Mouse (Mus musculus) limb, embryonic 12.5 days (tissue): ENCODE measurements at regions not wholly inside any gene's neighbourhood (a gene's known extent, or its start where the extent isn't known, plus 50 kb on each side); places are given as distances from the start of the nearest gene placed in this dataset.

ENCODE experiments used
- ATAC-seq: fragments of 200-750 bp; cut with Nextera tagmentation; 2 replicates; pipeline ENCODE4 v1.8.0; 2017; ENCODE audit warnings: low read depth, moderate TSS enrichment; ENCODE audit not compliant: insufficient number of reproducible peaks, insufficient read depth, low FRiP score, low TSS enrichment
- H3K27ac ChIP-seq: fragments of 300-500 bp; sonication (generic); 2 replicates; pipeline ENCODE4 v1.5.1; 2016; ENCODE audit warnings: mild to moderate bottlenecking, moderate library complexity
- H3K27me3 ChIP-seq: fragments of 300-500 bp; sonication (generic); 2 replicates; pipeline ENCODE4 v1.6.1; 2016; ENCODE audit warnings: mild to moderate bottlenecking, moderate library complexity
- H3K36me3 ChIP-seq: fragments of 300-500 bp; sonication (generic); 2 replicates; pipeline ENCODE4 v1.6.1; 2016; ENCODE audit warnings: mild to moderate bottlenecking, moderate library complexity
- H3K4me1 ChIP-seq: fragments of 300-500 bp; sonication (generic); replicated peaks from 2 replicates; pipeline ENCODE4 v1.6.1; 2016
- H3K4me2 ChIP-seq: fragments of 300-500 bp; sonication (generic); 2 replicates; pipeline ENCODE4 v1.6.1; 2016; ENCODE audit warnings: mild to moderate bottlenecking, moderate library complexity
- H3K4me3 ChIP-seq: fragments of 300-500 bp; sonication (generic); replicated peaks from 2 replicates; pipeline ENCODE4 v1.5.1; 2016; ENCODE audit warnings: mild to moderate bottlenecking
- H3K9ac ChIP-seq: fragments of 300-500 bp; sonication (generic); replicated peaks from 2 replicates; pipeline ENCODE4 v1.6.1; 2016; ENCODE audit warnings: mild to moderate bottlenecking, moderate library complexity
- H3K9me3 ChIP-seq: fragments of 300-500 bp; sonication (generic); 2 replicates; pipeline ENCODE4 v1.6.1; 2016; ENCODE audit warnings: mild to moderate bottlenecking, moderate library complexity
- WGBS: fragments of 180-500 bp; shearing (Covaris S2); methylation state at CpG from one replicate; pipeline ENCODE4 v1.1.7; 2016; 5-methylcytosine and 5-hydroxymethylcytosine counted together

DNA sequence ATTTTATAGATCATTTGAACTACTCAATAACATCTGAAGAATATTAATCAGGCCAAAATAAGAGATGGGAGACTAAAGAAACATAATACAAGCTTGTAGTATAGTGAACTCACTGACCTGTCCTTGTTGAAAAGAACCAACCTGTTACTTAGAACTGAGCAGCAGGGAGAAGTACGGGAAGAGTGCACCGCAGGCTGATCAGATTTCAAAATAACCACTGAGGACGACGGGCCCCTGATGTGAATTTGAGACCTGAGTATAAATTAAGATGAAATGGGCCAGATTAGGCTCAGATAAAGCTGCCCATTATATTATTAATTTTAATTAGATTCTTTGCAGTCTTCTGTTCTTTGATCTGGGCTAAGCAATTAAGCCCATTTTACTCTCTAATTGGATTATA, 391.2 kb upstream of the Tyrp1 start:
- no peaks in the 10 kb centered on the region for H3K27me3 ChIP-seq
- H3K36me3 ChIP-seq, result no peaks in the 10 kb centered on the region
- no peak for ATAC-seq
- no peaks in the 10 kb centered on the region for H3K9me3 ChIP-seq
- H3K4me2 ChIP-seq, result no peak overlapping the region
- H3K27ac ChIP-seq, result no peak overlapping the region
- no peaks in the 10 kb centered on the region for H3K4me1 ChIP-seq
- H3K9ac ChIP-seq, result no peak overlapping the region
- 40% methylated on average over 4 of the region's 4 CpGs for WGBS
- no peak overlapping the region for H3K4me3 ChIP-seq

DNA sequence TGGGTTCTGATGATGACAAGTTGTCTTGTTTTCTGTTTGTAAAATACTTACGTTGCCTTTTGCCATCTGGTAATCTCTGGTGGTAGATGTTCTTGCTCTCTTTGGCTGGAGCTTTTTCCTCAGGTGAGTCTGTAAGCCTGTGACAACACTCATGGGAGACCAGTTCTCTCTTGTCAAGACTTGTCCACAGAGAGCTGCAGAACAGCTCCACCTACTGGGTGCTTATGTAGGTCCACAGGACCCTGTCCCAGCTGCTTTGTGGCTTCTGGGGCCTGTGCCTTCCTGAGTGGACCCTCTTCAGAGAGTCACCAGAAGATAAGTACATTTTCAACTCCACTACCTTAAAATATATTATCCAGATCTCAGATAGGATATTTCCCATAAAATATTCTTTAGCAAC, 370.3 kb upstream of the Tyrp1 start:
- Histone ChIP-seq H3K4me3 (no peak overlapping the region), H3K9ac (no peak overlapping the region), H3K27ac (no peak overlapping the region), H3K36me3 (no peaks in the 10 kb centered on the region), H3K9me3 (no peaks in the 10 kb centered on the region), H3K27me3 (no peaks in the 10 kb centered on the region), H3K4me1 (no peaks in the 10 kb centered on the region), H3K4me2 (no peak overlapping the region)
- 81% methylated on average over 1 of the region's 1 CpGs for WGBS
- no peak for ATAC-seq

GRCm38 (mm10) chr4:80475736-80476478, 358.0 kb upstream of the Tyrp1 start:
- Histone ChIP-seq H3K27ac (no peak overlapping the region), H3K27me3 (no peaks in the 10 kb centered on the region), H3K9ac (no peak overlapping the region), H3K4me2 (no peak overlapping the region), H3K4me3 (no peak overlapping the region), H3K9me3 (no peaks in the 10 kb centered on the region), H3K36me3 (no peaks in the 10 kb centered on the region), H3K4me1 (no peaks in the 10 kb centered on the region)
- no peak for ATAC-seq
- 87% methylated on average over 4 of the region's 4 CpGs for WGBS

GRCm38 (mm10) chr4:80515087-80515486, 318.8 kb upstream of the Tyrp1 start:
- Histone ChIP-seq H3K9me3 (no peaks in the 10 kb centered on the region), H3K4me3 (no peak overlapping the region), H3K27me3 (no peaks in the 10 kb centered on the region), H3K27ac (no peak overlapping the region), H3K9ac (no peak overlapping the region), H3K36me3 (no peaks in the 10 kb centered on the region), H3K4me1 (0 out of 2 replicates have a peak, but pooled peaks cover 13% of the 10 kb centered on the region), H3K4me2 (no peak overlapping the region)
- ATAC-seq, result no peak
- WGBS, result 75% methylated on average over 2 of the region's 2 CpGs

DNA sequence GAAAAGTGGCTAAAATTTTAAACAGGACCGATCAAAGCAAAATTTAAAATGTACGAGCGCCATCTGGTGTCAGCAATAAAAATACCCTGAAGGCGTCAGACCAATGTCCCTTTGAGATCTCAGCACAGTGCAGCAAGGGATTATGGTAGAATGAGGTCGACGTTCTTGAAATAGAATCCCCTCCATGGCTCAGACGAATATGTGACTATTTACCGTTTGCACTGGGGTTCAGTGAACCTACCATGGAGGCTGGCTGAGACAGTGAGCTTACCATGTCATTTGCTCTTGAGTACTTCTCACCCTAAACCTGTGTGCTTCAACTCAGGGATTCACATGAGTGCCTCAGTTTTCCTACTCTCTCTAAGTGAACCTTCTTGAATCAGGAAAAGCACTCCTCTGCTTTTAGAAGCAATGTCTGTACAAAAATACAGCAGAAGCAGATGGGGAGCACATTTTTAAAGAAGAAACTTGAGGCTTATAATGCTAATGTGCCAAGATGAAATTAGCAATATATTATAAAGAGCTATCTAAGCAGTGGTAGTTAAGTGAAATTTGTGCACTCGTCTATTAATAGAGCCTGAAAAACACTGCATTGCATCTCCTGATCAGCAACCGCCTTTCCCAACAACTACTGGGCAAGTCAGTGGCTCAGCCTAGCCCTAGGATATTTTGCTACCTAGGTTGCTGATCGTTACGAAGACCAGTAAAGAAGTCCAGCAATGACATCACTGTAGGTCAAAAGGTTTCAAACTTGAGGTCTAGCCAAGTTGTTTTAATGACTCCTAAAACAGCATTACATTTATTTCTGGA, 316.2 kb upstream of the Tyrp1 start:
- no peak overlapping the region for H3K9ac ChIP-seq

DNA sequence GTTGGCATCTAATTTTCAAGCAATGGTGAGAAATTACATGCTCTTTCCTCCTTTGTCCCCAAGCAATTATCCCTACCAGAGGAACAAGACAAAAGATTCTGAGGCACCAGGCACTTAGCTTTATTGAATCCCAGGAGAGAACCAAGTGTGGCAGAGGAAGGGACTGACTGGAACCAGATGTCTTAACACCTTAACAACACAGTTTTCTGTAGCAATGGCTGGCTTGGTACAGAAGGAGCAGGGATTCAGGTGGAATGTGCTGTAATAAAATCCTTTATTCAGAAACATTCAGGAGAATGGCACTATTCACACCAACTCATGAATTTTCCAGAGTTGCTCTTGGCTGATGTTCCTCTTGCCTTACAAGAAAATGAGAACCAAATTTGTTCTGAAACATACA, 315.3 kb upstream of the Tyrp1 start:
- H3K9ac ChIP-seq, result no peak overlapping the region
- H3K4me2 ChIP-seq, result no peak overlapping the region
- no peaks in the 10 kb centered on the region for H3K9me3 ChIP-seq
- H3K36me3 ChIP-seq, result no peaks in the 10 kb centered on the region
- H3K4me1 ChIP-seq, result 0 out of 2 replicates have a peak, but pooled peaks cover 13% of the 10 kb centered on the region
- H3K27ac ChIP-seq, result no peak overlapping the region
- no peak overlapping the region for H3K4me3 ChIP-seq
- no peaks in the 10 kb centered on the region for H3K27me3 ChIP-seq
- ATAC-seq, result peak; percentile 68; the same call in 1 of the 2 replicates

More for the DNA sequence above, 316.2 kb upstream of the Tyrp1 start:
- Histone ChIP-seq H3K9me3 (no peaks in the 10 kb centered on the region), H3K4me3 (no peak overlapping the region), H3K36me3 (no peaks in the 10 kb centered on the region), H3K4me2 (peak overlapping the region; percentile 36), H3K27ac (peak overlapping the region; percentile 60), H3K4me1 (0 out of 2 replicates have a peak, but pooled peaks cover 13% of the 10 kb centered on the region), H3K27me3 (no peaks in the 10 kb centered on the region)
- WGBS, result 17% methylated on average over 12 of the region's 12 CpGs
- ATAC-seq, result peak; percentile 80

- no peaks in the 10 kb centered on the region for H3K36me3 ChIP-seq
- no peaks in the 10 kb centered on the region for H3K4me1 ChIP-seq
- H3K27ac ChIP-seq, result no peak overlapping the region
- H3K4me3 ChIP-seq, result no peak overlapping the region
- no peaks in the 10 kb centered on the region for H3K9me3 ChIP-seq
- H3K27me3 ChIP-seq, result no peaks in the 10 kb centered on the region
- H3K4me2 ChIP-seq, result no peak overlapping the region
- WGBS, result 84% methylated on average over 4 of the region's 4 CpGs
- no peak for ATAC-seq
- H3K9ac ChIP-seq, result no peak overlapping the region
Measured at GRCm38 (mm10) chr4:80539854-80540253, 294.1 kb upstream of the Tyrp1 start.

- no peaks in the 10 kb centered on the region for H3K4me1 ChIP-seq
- 79% methylated on average over 3 of the region's 3 CpGs for WGBS
- no peak overlapping the region for H3K4me3 ChIP-seq
- no peak for ATAC-seq
- H3K4me2 ChIP-seq, result no peak overlapping the region
- no peak overlapping the region for H3K27ac ChIP-seq
- no peaks in the 10 kb centered on the region for H3K27me3 ChIP-seq
- no peak overlapping the region for H3K9ac ChIP-seq
- H3K36me3 ChIP-seq, result no peaks in the 10 kb centered on the region
- H3K9me3 ChIP-seq, result no peaks in the 10 kb centered on the region
Measured at GRCm38 (mm10) chr4:80545086-80545485, 288.8 kb upstream of the Tyrp1 start.

DNA sequence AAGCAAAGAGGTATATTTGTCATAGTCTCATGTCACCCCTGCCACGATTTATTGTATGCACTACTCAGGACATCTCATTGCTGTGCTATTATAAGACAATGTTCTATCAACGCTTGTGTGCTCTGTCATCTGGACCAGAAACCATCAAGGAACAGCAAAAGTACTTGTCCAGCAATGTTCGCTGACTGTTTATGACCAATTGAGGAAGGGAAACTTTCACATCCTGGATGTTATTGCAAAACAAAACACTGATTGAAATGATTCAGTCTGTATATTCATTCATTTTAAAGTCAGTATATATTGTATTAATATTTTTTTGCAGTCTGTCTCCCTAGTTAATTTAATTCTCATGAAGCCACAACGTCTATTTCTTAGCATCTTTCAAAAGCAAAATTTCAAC, 244.5 kb upstream of the Tyrp1 start:
- 83% methylated on average over 4 of the region's 4 CpGs for WGBS

DNA sequence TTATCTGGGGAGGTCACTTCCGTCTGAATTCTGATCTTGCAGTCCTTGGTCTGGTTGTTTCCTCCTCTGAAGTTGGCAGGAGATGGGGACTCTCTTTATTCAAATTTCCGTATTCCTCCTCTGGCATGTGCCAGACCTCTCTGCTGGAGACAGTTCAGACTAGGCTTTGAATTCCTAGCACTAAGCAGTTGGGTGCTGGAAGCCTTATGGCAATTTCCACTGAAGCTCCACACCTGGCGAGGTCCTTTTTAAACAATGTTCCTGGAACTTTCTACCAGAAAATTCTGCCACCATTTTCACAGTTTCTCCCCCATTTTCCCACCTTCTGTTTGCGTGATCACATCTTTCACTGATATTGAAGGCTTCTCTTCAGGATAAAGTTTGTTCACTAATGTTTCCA, 205.7 kb upstream of the Tyrp1 start:
- Histone ChIP-seq H3K27ac (no peak overlapping the region), H3K4me2 (no peak overlapping the region), H3K27me3 (no peaks in the 10 kb centered on the region), H3K36me3 (no peaks in the 10 kb centered on the region), H3K9ac (no peak overlapping the region), H3K4me1 (no peaks in the 10 kb centered on the region), H3K9me3 (no peaks in the 10 kb centered on the region), H3K4me3 (no peak overlapping the region)
- no peak for ATAC-seq
- 69% methylated on average over 4 of the region's 4 CpGs for WGBS

More for the DNA sequence above, 244.5 kb upstream of the Tyrp1 start:
- no peak for ATAC-seq
- Histone ChIP-seq H3K4me3 (no peak overlapping the region), H3K4me2 (no peak overlapping the region), H3K36me3 (no peaks in the 10 kb centered on the region), H3K9me3 (no peaks in the 10 kb centered on the region), H3K27ac (no peak overlapping the region), H3K27me3 (no peaks in the 10 kb centered on the region), H3K4me1 (no peaks in the 10 kb centered on the region), H3K9ac (no peak overlapping the region)

GRCm38 (mm10) chr4:80629251-80629650, 204.7 kb upstream of the Tyrp1 start:
- WGBS, result 90% methylated on average over 1 of the region's 1 CpGs
- H3K4me2 ChIP-seq, result no peak overlapping the region
- no peak overlapping the region for H3K4me3 ChIP-seq
- no peak overlapping the region for H3K9ac ChIP-seq
- H3K9me3 ChIP-seq, result no peaks in the 10 kb centered on the region
- H3K27ac ChIP-seq, result no peak overlapping the region
- H3K36me3 ChIP-seq, result no peaks in the 10 kb centered on the region
- ATAC-seq, result no peak
- no peaks in the 10 kb centered on the region for H3K4me1 ChIP-seq
- H3K27me3 ChIP-seq, result no peaks in the 10 kb centered on the region
